Mouse (Mus musculus) heart, postnatal 4 days (tissue): ENCODE results near the gene 1700015F17Rik. TPM values are rescaled to one million over a fixed set of nuclear protein-coding genes. Genes with fewer than 3 reads are reported as not detected.

Source experiments
- DNase-seq: peaks from one replicate; pipeline ENCODE4 v3.0.0; 2021
- total RNA-seq, 2 experiments: library from RNA; stranded (reverse); gene quantifications; 2 replicates each; pipeline ENCODE4 v1.2.3; 2021

1700015F17Rik gene
- total RNA-seq, 2 experiments from 2014 or later, result not detected

GRCm38 (mm10) chr5:5423081-5423480 lies 55.9 kb downstream of the 1700015F17Rik start:
- DNase-seq, result no peak

- DNase-seq, result no peak
These were observed 57.5 kb downstream of the 1700015F17Rik start for GRCm38 (mm10) chr5:5421439-5421838.

DNA sequence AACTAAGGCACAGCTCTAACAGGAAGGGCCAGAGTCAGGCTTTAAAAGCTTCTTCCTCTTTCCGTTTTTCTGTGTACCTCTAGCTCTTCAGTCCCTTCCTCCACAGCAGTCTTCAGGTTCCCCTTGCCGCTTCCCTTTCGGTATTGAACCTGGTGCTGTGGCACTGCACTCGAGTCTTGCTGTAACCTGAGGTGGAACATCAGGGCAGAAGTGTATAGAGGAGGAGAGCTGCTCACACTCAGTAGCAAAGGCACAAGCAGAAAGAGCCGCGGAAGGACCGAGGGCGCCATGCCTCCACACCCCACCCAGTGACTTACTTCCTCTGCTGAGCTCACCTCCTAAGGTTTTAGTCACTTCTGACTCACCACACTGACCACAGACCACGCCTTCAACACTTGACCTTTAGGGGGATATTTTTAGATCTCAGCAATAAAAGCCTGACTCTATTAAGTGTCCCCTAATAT lies 58.9 kb downstream of the 1700015F17Rik start, which contains the start of gene Cdk14:
TSS of gene Cdk14 (minus strand) at position 321 of the 464 bp plus-strand sequence.
- DNase-seq, result no peak

GRCm38 (mm10) chr5:5419253-5419652 lies 59.7 kb downstream of the 1700015F17Rik start:
- DNase-seq, result no peak

GRCm38 (mm10) chr5:5414835-5415234 lies 64.1 kb downstream of the 1700015F17Rik start:
- no peak for DNase-seq

DNA sequence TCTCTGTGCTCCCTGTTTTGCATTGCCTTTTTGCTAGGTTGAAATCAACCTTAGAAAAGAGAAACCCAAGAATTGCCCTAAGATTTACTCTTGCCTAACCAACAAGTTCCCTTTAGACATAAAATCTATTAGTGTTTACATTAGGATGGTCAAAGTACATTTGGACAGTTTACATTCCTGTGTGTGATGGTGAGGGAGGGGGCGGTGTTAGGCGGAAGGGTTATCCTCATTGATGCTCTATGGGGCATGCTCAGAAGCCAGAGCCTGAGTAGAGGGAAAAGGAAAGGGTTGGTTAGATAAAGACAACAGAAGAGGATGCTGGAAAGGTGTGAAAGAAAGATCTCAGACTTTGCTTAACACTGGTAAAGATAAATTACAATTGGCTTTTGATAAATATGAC lies 67.1 kb downstream of the 1700015F17Rik start:
- DNase-seq, result no peak

GRCm38 (mm10) chr5:5401986-5402385 lies 77.0 kb downstream of the 1700015F17Rik start:
- DNase-seq, result no peak

DNA sequence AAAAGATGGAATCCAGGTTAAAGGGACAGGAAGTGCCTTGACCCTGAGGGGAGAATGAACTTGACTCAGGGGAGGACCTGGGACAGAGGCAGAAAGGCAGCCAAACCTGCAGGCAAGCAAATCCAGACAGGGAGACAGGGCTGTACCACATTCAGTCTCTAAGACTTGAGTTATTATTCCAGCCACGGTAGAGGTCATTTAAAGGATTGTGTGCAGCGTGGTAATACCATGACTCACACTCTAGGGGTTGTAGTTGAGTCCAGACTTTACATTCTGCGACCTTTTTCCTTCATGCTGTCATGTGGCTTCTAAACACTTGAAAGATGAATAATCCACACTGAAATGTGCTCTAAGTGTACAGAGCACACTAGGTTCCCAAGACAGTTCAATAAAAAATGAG lies 86.2 kb downstream of the 1700015F17Rik start:
- peak; percentile 4 for DNase-seq

Other genes with a start within 250 kb of the 1700015F17Rik start
- 10 to 100 TPM; 26.6 to 27.4 TPM for gene Cdk14, start 58.8 kb downstream of the 1700015F17Rik start, total RNA-seq
- gene Cldn12, start 35.8 kb upstream of the 1700015F17Rik start, total RNA-seq, result 10 to 100 TPM; 15.1 to 16.6 TPM
- 10 to 100 TPM; 15.1 to 16.0 TPM for gene Gtpbp10, start 80.4 kb upstream of the 1700015F17Rik start, total RNA-seq
- not detected for gene Gm8773, start 94.7 kb upstream of the 1700015F17Rik start, total RNA-seq
- 1 to 10 TPM; 3.3 to 3.9 TPM for gene Cfap69, start 185.1 kb upstream of the 1700015F17Rik start, total RNA-seq
- 1 to 10 TPM; 1.7 to 1.9 TPM for gene Steap2, start 215.4 kb upstream of the 1700015F17Rik start, total RNA-seq